Mouse (Mus musculus) kidney, embryonic 16.5 days (tissue): ENCODE measurements around the gene Mea1. TPM values are rescaled to one million over a fixed set of nuclear protein-coding genes. Genes with fewer than 3 reads are reported as not detected.
A peak's percentile ranks its signal among the peaks of the same experiment; 100 is the strongest.

ENCODE experiments used
- ATAC-seq: fragments of 200-750 bp; cut with Nextera tagmentation; 2 replicates; pipeline ENCODE4 v1.8.0; 2017; ENCODE audit warnings: moderate TSS enrichment; ENCODE audit not compliant: low FRiP score, low TSS enrichment
- H3K27ac ChIP-seq: fragments of 300-500 bp; sonication (generic); 2 replicates; pipeline ENCODE4 v1.5.1; 2014; ENCODE audit warnings: low read length
- H3K27me3 ChIP-seq: fragments of 300-500 bp; sonication (generic); 2 replicates; pipeline ENCODE4 v1.6.1; 2014; ENCODE audit warnings: low read length, control low read depth, mixed read lengths; ENCODE audit not compliant: insufficient read depth
- H3K36me3 ChIP-seq: fragments of 300-500 bp; sonication (generic); 2 replicates; pipeline ENCODE4 v1.6.1; 2014; ENCODE audit warnings: low read length, control low read depth, mixed read lengths; ENCODE audit not compliant: insufficient read depth
- H3K4me1 ChIP-seq: fragments of 300-500 bp; sonication (generic); 2 replicates; pipeline ENCODE4 v1.6.1; 2014; ENCODE audit warnings: low read length, control low read depth, mixed read lengths; ENCODE audit not compliant: insufficient read depth
- H3K4me2 ChIP-seq: fragments of 300-500 bp; sonication (generic); replicated peaks from 2 replicates; pipeline ENCODE4 v1.6.1; 2014; ENCODE audit warnings: low read depth, low read length
- H3K4me3 ChIP-seq: fragments of 300-500 bp; sonication (generic); 2 replicates; pipeline ENCODE4 v1.5.1; 2014; ENCODE audit warnings: mild to moderate bottlenecking, low read length
- H3K9ac ChIP-seq: fragments of 300-500 bp; sonication (generic); replicated peaks from 2 replicates; pipeline ENCODE4 v1.6.1; 2014; ENCODE audit warnings: low read length
- H3K9me3 ChIP-seq: fragments of 300-500 bp; sonication (generic); 2 replicates; pipeline ENCODE4 v1.6.1; 2016; ENCODE audit warnings: low read length, control low read depth
- WGBS: fragments of 180-500 bp; shearing (Covaris S2); extraction: QIAGEN DNeasy Blood & Tissue Kit; methylation state at CpG from one replicate; pipeline ENCODE4 v1.1.7; 2014; 5-methylcytosine and 5-hydroxymethylcytosine counted together
- polyA plus RNA-seq: library from polyadenylated mRNA; unstranded; fragments of >200 nt; fragmentation: Nextera tagmentation; extraction: Ambion mirVana; gene quantifications from 2 replicates; pipeline ENCODE4 v1.2.1, GENCODE M21; 2015

Mea1 gene
- polyA plus RNA-seq, 1 experiment from 2014 or later: 172 TPM

GRCm38 (mm10) chr17:46728496-46728895, 49.9 kb downstream of the Mea1 start:
- 0 out of 2 replicates have a peak, but pooled peaks cover 6% of the 10 kb centered on the region for H3K27me3 ChIP-seq
- H3K4me3 ChIP-seq: peak overlapping the region; percentile 25
- peak overlapping the region; percentile 42 for H3K4me2 ChIP-seq
- H3K9me3 ChIP-seq: no peaks in the 10 kb centered on the region
- ATAC-seq: no peak
- 0 out of 2 replicates have a peak, but pooled peaks cover 4% of the 10 kb centered on the region for H3K4me1 ChIP-seq
- no peak overlapping the region for H3K27ac ChIP-seq
- peak overlapping the region; percentile 31; the same call in 1 of the 2 replicates for H3K9ac ChIP-seq
- WGBS: 42% methylated on average over 11 of the region's 11 CpGs
- peaks cover 11% of the 10 kb centered on the region; the same call in 1 of the 2 replicates for H3K36me3 ChIP-seq

- peaks cover 8% of the 10 kb centered on the region; the same call in 1 of the 2 replicates for H3K36me3 ChIP-seq
- peak within 1 kb of the TSS; percentile 31; the same call in 1 of the 2 replicates for H3K9ac ChIP-seq
- WGBS: 15% methylated on average over 24 of the region's 24 CpGs
- 0 out of 2 replicates have a peak, but pooled peaks cover 6% of the 10 kb centered on the region for H3K27me3 ChIP-seq
- H3K4me2 ChIP-seq: peak within 1 kb of the TSS; percentile 42
- peak; percentile 79 for ATAC-seq
- 0 out of 2 replicates have a peak, but pooled peaks cover 4% of the 10 kb centered on the region for H3K4me1 ChIP-seq
- peak within 1 kb of the TSS; percentile 25 for H3K4me3 ChIP-seq
- no peaks in the 10 kb centered on the region for H3K9me3 ChIP-seq
- H3K27ac ChIP-seq: no peak within 1 kb of the TSS
Observed at GRCm38 (mm10) chr17:46728904-46729318, 50.3 kb downstream of the Mea1 start, which contains the start of gene Gnmt. Gene Gnmt (minus strand): TSS chr17:46729168.

Other genes with a start within 250 kb of the Mea1 start
- gene Crip3, start 249.9 kb upstream of the Mea1 start, polyA plus RNA-seq: 0.54 and 0.68 TPM in 2 replicates
- gene Slc22a7, start 240.3 kb upstream of the Mea1 start, polyA plus RNA-seq: 0.15 and 0.32 TPM in 2 replicates
- 0.15 and 0.23 TPM in 2 replicates for gene Ttbk1, start 191.1 kb upstream of the Mea1 start, polyA plus RNA-seq
- gene Dnph1, start 182.1 kb upstream of the Mea1 start, polyA plus RNA-seq: 56.5 and 60.3 TPM in 2 replicates
- gene Cul9, start 132.4 kb upstream of the Mea1 start, polyA plus RNA-seq: 6.5 TPM in 2 replicates
- gene Srf, start 122.6 kb upstream of the Mea1 start, polyA plus RNA-seq: 8.2 and 9.3 TPM in 2 replicates
- 153 and 157 TPM in 2 replicates for gene Ptk7, start 49.3 kb upstream of the Mea1 start, polyA plus RNA-seq
- 49.7 and 58.0 TPM in 2 replicates for gene Klc4, start 32.8 kb upstream of the Mea1 start, polyA plus RNA-seq
- gene Mrpl2, start 32.6 kb upstream of the Mea1 start, polyA plus RNA-seq: 118 and 123 TPM in 2 replicates
- gene Cul7, start 28.5 kb upstream of the Mea1 start, polyA plus RNA-seq: 62.2 and 68.2 TPM in 2 replicates
- 69.2 and 69.6 TPM in 2 replicates for gene Rrp36, start 4.4 kb upstream of the Mea1 start, polyA plus RNA-seq
- gene Klhdc3, start 2.1 kb downstream of the Mea1 start, polyA plus RNA-seq: 137 and 141 TPM in 2 replicates
- gene Ppp2r5d, start 26.3 kb downstream of the Mea1 start, polyA plus RNA-seq: 110 and 112 TPM in 2 replicates
- gene Pex6, start 32.7 kb downstream of the Mea1 start, polyA plus RNA-seq: 26.8 and 27.4 TPM in 2 replicates
- gene Gnmt, start 50.4 kb downstream of the Mea1 start, polyA plus RNA-seq: 2.4 and 2.7 TPM in 2 replicates
- gene Cnpy3, start 73.4 kb downstream of the Mea1 start, polyA plus RNA-seq: 85.9 and 94.5 TPM in 2 replicates
- gene Ptcra, start 84.9 kb downstream of the Mea1 start, polyA plus RNA-seq: 0.22 and 0.29 TPM in 2 replicates
- gene 2310039H08Rik, start 93.8 kb downstream of the Mea1 start, polyA plus RNA-seq: 76.1 and 89.9 TPM in 2 replicates
- 165 and 173 TPM in 2 replicates for gene Rpl7l1, start 103.9 kb downstream of the Mea1 start, polyA plus RNA-seq
- gene Bicral, start 179.7 kb downstream of the Mea1 start, polyA plus RNA-seq: 3.2 and 3.6 TPM in 2 replicates
- 49.8 and 54.7 TPM in 2 replicates for gene Tbcc, start 211.9 kb downstream of the Mea1 start, polyA plus RNA-seq
- 0.09 and 0.14 TPM in 2 replicates for gene Prph2, start 231.7 kb downstream of the Mea1 start, polyA plus RNA-seq